Mouse (Mus musculus) small intestine, adult 2 months (tissue): ENCODE measurements at regions not wholly inside any gene's neighbourhood (a gene's known extent, or its start where the extent isn't known, plus 50 kb on each side); places are given as distances from the start of the nearest gene placed in this dataset.
A peak's percentile ranks its signal among the peaks of the same experiment; 100 is the strongest.

Experiments used
- H3K27ac ChIP-seq: fragments of 200-500 bp; 2 replicates; pipeline ENCODE4 v1.5.1; 2012; ENCODE audit warnings: low read depth, low read length, control low read depth, inconsistent platforms; ENCODE audit not compliant: insufficient read depth
- H3K27me3 ChIP-seq: fragments of 200-500 bp; 2 replicates; pipeline ENCODE4 v1.6.1; 2012; ENCODE audit warnings: mild to moderate bottlenecking, moderate library complexity, low read length, inconsistent platforms; ENCODE audit not compliant: control insufficient read depth, insufficient read depth
- H3K36me3 ChIP-seq: fragments of 200-500 bp; 2 replicates; pipeline ENCODE4 v1.6.1; 2012; ENCODE audit warnings: mild to moderate bottlenecking, low read length, control low read depth, inconsistent platforms; ENCODE audit not compliant: control insufficient read depth, insufficient read depth
- H3K4me1 ChIP-seq: fragments of 200-500 bp; 2 replicates; pipeline ENCODE4 v1.6.1; 2012; ENCODE audit warnings: low read length, inconsistent platforms, mixed read lengths; ENCODE audit not compliant: control insufficient read depth, insufficient read depth, insufficient read length
- H3K4me3 ChIP-seq: fragments of 200-500 bp; 2 replicates; pipeline ENCODE4 v1.5.1; 2012; ENCODE audit warnings: low read depth, mild to moderate bottlenecking, control low read depth, inconsistent platforms, low read length, moderate library complexity
- CTCF ChIP-seq: fragments of 200-500 bp; IDR thresholded peaks from 2 replicates; pipeline ENCODE4 v1.5.1; 2012; ENCODE audit warnings: low read depth, mild to moderate bottlenecking, control low read depth, inconsistent platforms, low read length, moderate library complexity, mixed read lengths; ENCODE audit not compliant: insufficient replicate concordance, insufficient read length; ENCODE audit errors: extremely low read depth
- POLR2A ChIP-seq: fragments of 200-500 bp; IDR thresholded peaks from 2 replicates; pipeline ENCODE4 v1.6.1; 2012; ENCODE audit warnings: low read depth, mild to moderate bottlenecking, control low read depth, inconsistent platforms, low read length, moderate library complexity
- WGBS: fragments of 180-500 bp; shearing (Covaris S2); methylation state at CpG from one replicate; pipeline ENCODE4 v1.1.7; 2018; 5-methylcytosine and 5-hydroxymethylcytosine counted together

- no peak overlapping the region for H3K4me3 ChIP-seq
- peak overlapping the region; percentile 27; the same call in 1 of the 2 replicates for H3K27ac ChIP-seq
- 25% methylated on average over 4 of the region's 4 CpGs for WGBS
- no peaks in the 10 kb centered on the region for H3K36me3 ChIP-seq
- no peaks in the 10 kb centered on the region for H3K27me3 ChIP-seq
- peaks cover 15% of the 10 kb centered on the region; the same call in 1 of the 2 replicates for H3K4me1 ChIP-seq
- TF ChIP-seq CTCF, result no peak
- TF ChIP-seq POLR2A, result no peak
Observed at GRCm38 (mm10) chr10:25089705-25090386, 162.6 kb upstream of the Arg1 start.

GRCm38 (mm10) chr10:25086745-25087144 is 159.5 kb upstream of the Arg1 start:
- Histone ChIP-seq H3K4me3 (no peak overlapping the region), H3K36me3 (no peaks in the 10 kb centered on the region), H3K27ac (no peak overlapping the region), H3K27me3 (no peaks in the 10 kb centered on the region), H3K4me1 (peaks cover 20% of the 10 kb centered on the region; the same call in 1 of the 2 replicates)
- WGBS, result 98% methylated on average over 17 of the region's 17 CpGs
- TF ChIP-seq POLR2A (no peak), CTCF (no peak)

- 28% methylated on average over 10 of the region's 10 CpGs for WGBS
- TF ChIP-seq CTCF, result no peak
- Histone ChIP-seq H3K27me3 (no peaks in the 10 kb centered on the region), H3K4me3 (peak overlapping the region; percentile 21), H3K27ac (no peak overlapping the region), H3K36me3 (no peaks in the 10 kb centered on the region), H3K4me1 (peaks cover 5% of the 10 kb centered on the region; the same call in 1 of the 2 replicates)
Observed at GRCm38 (mm10) chr10:25082930-25083329, 155.6 kb upstream of the Arg1 start.

- TF ChIP-seq POLR2A, result no peak
- TF ChIP-seq CTCF, result no peak
- Histone ChIP-seq H3K27ac (no peak overlapping the region), H3K27me3 (no peaks in the 10 kb centered on the region), H3K4me1 (peaks cover 5% of the 10 kb centered on the region; the same call in 1 of the 2 replicates), H3K36me3 (no peaks in the 10 kb centered on the region), H3K4me3 (no peak overlapping the region)
- 73% methylated on average over 2 of the region's 2 CpGs for WGBS
Observed at GRCm38 (mm10) chr10:25072617-25073016, 145.3 kb upstream of the Arg1 start.

GRCm38 (mm10) chr10:25068301-25068700 is 141.0 kb upstream of the Arg1 start:
- Histone ChIP-seq H3K27ac (no peak overlapping the region), H3K36me3 (no peaks in the 10 kb centered on the region), H3K4me1 (peaks cover 2% of the 10 kb centered on the region; the same call in 1 of the 2 replicates), H3K4me3 (no peak overlapping the region), H3K27me3 (no peaks in the 10 kb centered on the region)
- WGBS, result 76% methylated on average over 8 of the region's 8 CpGs
- no peak for TF ChIP-seq CTCF
- no peak for TF ChIP-seq POLR2A

- 93% methylated on average over 6 of the region's 6 CpGs for WGBS
- Histone ChIP-seq H3K27me3 (no peaks in the 10 kb centered on the region), H3K4me3 (no peak overlapping the region), H3K4me1 (peaks cover 4% of the 10 kb centered on the region; the same call in 1 of the 2 replicates), H3K27ac (no peak overlapping the region), H3K36me3 (no peaks in the 10 kb centered on the region)
- TF ChIP-seq CTCF (no peak), POLR2A (no peak)
Observed at GRCm38 (mm10) chr10:25064701-25065362, 137.5 kb upstream of the Arg1 start.

GRCm38 (mm10) chr10:25061402-25062055 is 134.2 kb upstream of the Arg1 start:
- no peak overlapping the region for H3K27ac ChIP-seq
- no peak overlapping the region for H3K4me3 ChIP-seq
- peaks cover 4% of the 10 kb centered on the region; the same call in 1 of the 2 replicates for H3K4me1 ChIP-seq
- 22% methylated on average over 13 of the region's 13 CpGs for WGBS
- H3K27me3 ChIP-seq, result no peaks in the 10 kb centered on the region
- TF ChIP-seq CTCF (no peak), POLR2A (no peak)
- H3K36me3 ChIP-seq, result no peaks in the 10 kb centered on the region
